Mouse (Mus musculus): ENCODE data around the gene Mrpl24. TPM values are rescaled to one million over a fixed set of nuclear protein-coding genes. Genes with fewer than 3 reads are reported as not detected.

The Mrpl24 gene
- polyA plus RNA-seq, 1 experiment from 2014 or later: 71.3 TPM

DNA sequence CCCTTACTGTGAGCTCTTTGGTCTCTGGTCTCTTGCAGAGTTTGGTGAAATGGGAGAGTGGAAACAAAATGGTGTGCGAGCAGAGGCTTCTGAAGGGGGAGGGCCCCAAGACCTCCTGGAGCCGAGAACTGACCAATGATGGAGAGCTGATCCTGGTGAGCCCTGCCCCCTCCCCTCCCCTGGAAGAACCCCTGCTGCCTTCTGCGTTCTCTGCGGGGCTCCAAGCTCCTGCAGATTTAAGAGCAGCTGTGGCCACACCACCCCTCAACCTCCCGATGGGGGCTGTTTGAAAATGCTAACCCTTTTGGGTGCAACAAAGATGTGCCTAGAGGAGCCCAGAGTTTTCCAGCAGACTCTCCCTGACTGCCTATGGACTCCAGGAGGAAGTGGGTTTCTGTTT, 33.1 kb downstream of the Mrpl24 start:
- H3K27ac ChIP-seq: peak overlapping the region; percentile 84
- peak overlapping the region; percentile 60 for H3K4me3 ChIP-seq
- H3K9me3 ChIP-seq: no peaks in the 10 kb centered on the region
- DNase-seq (ENCODE audit: low spot score): peak; percentile 89
- H3K4me1 ChIP-seq: peaks cover 53% of the 10 kb centered on the region
- H3K36me3 ChIP-seq: 0 out of 2 replicates have a peak, but pooled peaks cover 5% of the 10 kb centered on the region
- peaks cover 52% of the 10 kb centered on the region for H3K27me3 ChIP-seq (ENCODE audit: insufficient read depth, poor library complexity, severe bottlenecking)
- WGBS: 0% methylated on average over 5 of the region's 5 CpGs

DNA sequence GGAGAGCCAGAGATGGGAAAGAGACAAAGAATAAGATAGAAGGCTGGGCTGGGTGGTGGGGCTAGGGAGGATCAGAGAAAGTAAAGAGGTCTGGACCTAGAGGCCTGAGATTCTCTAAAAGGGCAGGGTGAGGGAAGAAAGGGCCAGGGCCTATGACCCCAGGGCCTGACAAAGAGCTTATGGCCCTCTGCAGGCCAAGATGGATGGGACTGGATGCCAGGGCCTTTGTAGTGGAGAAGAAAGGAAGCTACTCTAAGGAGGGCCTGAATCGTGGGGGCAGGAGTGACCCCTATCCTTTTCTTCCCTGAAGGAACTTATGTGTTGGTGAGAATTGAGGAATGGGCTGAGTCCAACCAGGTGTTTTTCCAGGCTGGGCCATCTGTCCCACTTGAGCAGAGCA, 38.8 kb downstream of the Mrpl24 start:
- no peak for DNase-seq (ENCODE audit: low spot score)
- H3K27ac ChIP-seq: peak overlapping the region; percentile 72

DNA sequence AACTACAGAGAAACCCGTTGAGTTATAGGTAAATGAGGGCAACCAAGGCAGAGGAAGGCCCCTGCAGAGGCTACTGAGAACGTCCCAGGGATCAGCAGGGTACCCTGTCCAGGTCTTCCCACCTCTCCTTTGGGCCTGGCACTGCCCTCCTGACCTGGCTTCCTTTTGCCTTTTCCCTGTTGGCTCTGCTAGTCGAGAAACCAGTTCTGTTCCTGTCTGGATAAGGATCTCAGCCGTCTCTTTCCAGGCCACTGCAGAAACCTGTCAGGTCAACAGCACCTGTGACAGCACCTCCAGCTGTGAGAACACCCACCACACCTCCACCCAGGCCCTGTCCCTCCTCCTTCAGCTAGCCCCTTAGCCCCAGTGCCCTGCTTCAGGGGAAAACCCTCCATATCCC, 39.2 kb downstream of the Mrpl24 start:
- Histone ChIP-seq H3K4me3 (no peak overlapping the region), H3K27ac (peak overlapping the region; percentile 72), H3K36me3 (0 out of 2 replicates have a peak, but pooled peaks cover 5% of the 10 kb centered on the region), H3K4me1 (peaks cover 33% of the 10 kb centered on the region), H3K9me3 (no peaks in the 10 kb centered on the region), H3K27me3 (ENCODE audit: insufficient read depth, poor library complexity, severe bottlenecking) (peaks cover 10% of the 10 kb centered on the region; the same call in 1 of the 2 replicates)
- no peak for DNase-seq (ENCODE audit: low spot score)
- 15% methylated on average over 4 of the region's 4 CpGs for WGBS

More for the DNA sequence above, 38.8 kb downstream of the Mrpl24 start:
- H3K9me3 ChIP-seq: no peaks in the 10 kb centered on the region
- H3K36me3 ChIP-seq: 0 out of 2 replicates have a peak, but pooled peaks cover 5% of the 10 kb centered on the region
- H3K27me3 ChIP-seq (ENCODE audit: insufficient read depth, poor library complexity, severe bottlenecking): peaks cover 10% of the 10 kb centered on the region; the same call in 1 of the 2 replicates
- peaks cover 36% of the 10 kb centered on the region for H3K4me1 ChIP-seq
- H3K4me3 ChIP-seq: no peak overlapping the region
- WGBS: 18% methylated on average over 1 of the region's 1 CpGs

DNA sequence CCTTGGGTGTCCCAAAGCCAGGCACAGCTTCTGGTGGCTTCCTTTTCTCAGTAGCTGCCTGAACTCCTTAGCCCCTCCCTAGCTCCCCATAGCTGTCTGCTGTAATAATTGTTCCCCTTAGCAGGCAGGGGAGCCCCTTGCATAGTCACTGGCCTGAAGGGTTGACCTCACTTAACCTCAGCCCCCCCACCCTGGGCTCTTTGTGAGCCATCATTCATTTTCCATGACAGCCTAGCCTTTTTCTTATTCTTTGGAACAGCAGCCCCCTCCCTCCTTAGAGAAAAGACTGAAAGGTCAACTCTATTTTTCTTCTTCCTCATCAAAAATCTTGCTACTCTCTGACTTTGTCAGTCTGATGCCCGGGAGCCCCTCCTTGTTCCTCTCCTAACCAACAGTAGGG, 39.7 kb downstream of the Mrpl24 start:
- 0 out of 2 replicates have a peak, but pooled peaks cover 5% of the 10 kb centered on the region for H3K36me3 ChIP-seq
- H3K9me3 ChIP-seq: no peaks in the 10 kb centered on the region
- peaks cover 10% of the 10 kb centered on the region; the same call in 1 of the 2 replicates for H3K27me3 ChIP-seq (ENCODE audit: insufficient read depth, poor library complexity, severe bottlenecking)
- H3K4me1 ChIP-seq: peaks cover 33% of the 10 kb centered on the region
- H3K4me3 ChIP-seq: no peak overlapping the region
- H3K27ac ChIP-seq: peak overlapping the region; percentile 72
- no peak for DNase-seq (ENCODE audit: low spot score)
- WGBS: 58% methylated on average over 1 of the region's 1 CpGs

DNA sequence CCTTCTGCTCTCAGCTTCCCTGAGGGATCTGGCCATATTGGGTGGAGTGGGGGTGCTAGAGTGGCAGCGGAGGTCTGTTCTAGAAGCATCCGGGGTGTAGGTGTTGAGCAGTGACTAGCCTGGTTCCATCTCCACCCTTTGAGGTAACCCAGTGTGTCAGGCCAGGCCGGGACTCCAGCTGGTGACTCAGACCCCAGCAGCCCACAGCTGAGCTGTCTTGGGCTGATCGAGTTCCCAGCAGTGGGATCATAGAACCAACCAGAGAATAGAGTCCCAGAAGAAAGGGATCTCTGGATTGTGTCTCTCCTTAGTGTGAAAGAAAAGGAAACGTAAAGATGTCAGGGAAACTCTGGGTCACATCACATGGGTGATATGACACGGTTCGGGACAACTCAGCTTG, 40.1 kb downstream of the Mrpl24 start:
- WGBS: 54% methylated on average over 7 of the region's 7 CpGs
- Histone ChIP-seq H3K9me3 (no peaks in the 10 kb centered on the region), H3K27me3 (ENCODE audit: insufficient read depth, poor library complexity, severe bottlenecking) (peaks cover 10% of the 10 kb centered on the region; the same call in 1 of the 2 replicates), H3K4me1 (peaks cover 33% of the 10 kb centered on the region), H3K36me3 (0 out of 2 replicates have a peak, but pooled peaks cover 2% of the 10 kb centered on the region), H3K4me3 (no peak overlapping the region), H3K27ac (peak overlapping the region; percentile 93; the same call in 1 of the 2 replicates)
- DNase-seq (ENCODE audit: low spot score): peak; percentile 73

DNA sequence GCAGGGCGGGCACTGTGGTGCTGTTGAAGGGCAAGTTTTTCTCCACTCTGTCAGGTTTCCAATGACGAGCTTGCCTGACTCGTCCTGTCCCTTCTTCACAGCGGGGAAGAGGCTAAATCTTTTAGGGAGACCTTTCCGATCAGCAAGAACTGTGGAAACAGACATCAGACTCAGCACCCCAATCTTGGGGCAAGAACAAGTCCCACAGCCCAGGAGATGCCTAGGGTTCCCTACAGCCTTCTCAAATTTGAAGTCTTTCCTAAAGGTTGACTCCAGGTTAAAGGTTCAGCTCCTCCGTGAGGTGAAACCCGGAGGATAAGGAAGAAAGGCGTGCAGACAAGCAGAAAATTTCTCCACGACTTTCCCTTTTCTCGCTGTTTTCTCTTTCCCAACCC, 40.9 kb downstream of the Mrpl24 start:
- peak; percentile 74 for DNase-seq (ENCODE audit: low spot score)
- Histone ChIP-seq H3K27me3 (ENCODE audit: insufficient read depth, poor library complexity, severe bottlenecking) (peaks cover 10% of the 10 kb centered on the region; the same call in 1 of the 2 replicates), H3K36me3 (no peaks in the 10 kb centered on the region), H3K27ac (peak overlapping the region; percentile 93), H3K4me3 (peak overlapping the region; percentile 65), H3K4me1 (peaks cover 33% of the 10 kb centered on the region), H3K9me3 (no peaks in the 10 kb centered on the region)
- WGBS: 6% methylated on average over 10 of the region's 10 CpGs

DNA sequence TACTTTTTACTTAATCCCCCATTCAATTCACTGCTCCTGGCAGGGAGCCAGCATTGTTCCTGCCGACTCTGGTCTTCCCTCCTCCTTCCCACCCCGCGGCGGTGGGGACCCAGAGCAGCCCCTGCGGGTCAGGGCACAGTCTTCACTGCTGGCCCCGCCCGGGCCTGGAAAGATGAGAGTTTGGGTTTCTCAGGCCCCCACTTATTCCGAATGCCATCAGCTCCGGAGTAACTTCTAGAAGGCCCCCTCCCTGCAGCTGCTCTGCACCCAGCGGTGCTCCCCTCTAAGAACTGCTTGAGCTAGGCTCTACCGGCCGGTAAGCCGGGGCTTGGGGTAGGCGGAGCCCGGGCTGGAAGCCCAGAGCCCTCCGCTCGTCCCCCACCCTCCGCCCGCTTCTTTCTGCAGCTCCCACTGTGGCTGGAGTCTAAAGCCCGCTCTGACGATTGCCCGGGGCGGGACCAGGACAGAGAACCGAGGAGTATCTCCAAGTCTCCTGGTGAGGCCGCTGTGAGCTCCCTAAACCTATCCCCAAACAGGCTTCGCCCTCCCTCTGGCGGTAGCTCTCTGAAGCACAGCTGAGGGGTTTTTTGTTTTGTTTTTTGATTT, 41.4 kb downstream of the Mrpl24 start:
- H3K4me3 ChIP-seq: peak overlapping the region; percentile 65
- peak overlapping the region; percentile 93 for H3K27ac ChIP-seq
- peaks cover 33% of the 10 kb centered on the region for H3K4me1 ChIP-seq
- peaks cover 10% of the 10 kb centered on the region; the same call in 1 of the 2 replicates for H3K27me3 ChIP-seq (ENCODE audit: insufficient read depth, poor library complexity, severe bottlenecking)
- DNase-seq (ENCODE audit: low spot score): peak; percentile 98
- H3K9me3 ChIP-seq: no peaks in the 10 kb centered on the region
- under 1% methylated on average over 27 of the region's 27 CpGs for WGBS
- H3K36me3 ChIP-seq: no peaks in the 10 kb centered on the region

DNA sequence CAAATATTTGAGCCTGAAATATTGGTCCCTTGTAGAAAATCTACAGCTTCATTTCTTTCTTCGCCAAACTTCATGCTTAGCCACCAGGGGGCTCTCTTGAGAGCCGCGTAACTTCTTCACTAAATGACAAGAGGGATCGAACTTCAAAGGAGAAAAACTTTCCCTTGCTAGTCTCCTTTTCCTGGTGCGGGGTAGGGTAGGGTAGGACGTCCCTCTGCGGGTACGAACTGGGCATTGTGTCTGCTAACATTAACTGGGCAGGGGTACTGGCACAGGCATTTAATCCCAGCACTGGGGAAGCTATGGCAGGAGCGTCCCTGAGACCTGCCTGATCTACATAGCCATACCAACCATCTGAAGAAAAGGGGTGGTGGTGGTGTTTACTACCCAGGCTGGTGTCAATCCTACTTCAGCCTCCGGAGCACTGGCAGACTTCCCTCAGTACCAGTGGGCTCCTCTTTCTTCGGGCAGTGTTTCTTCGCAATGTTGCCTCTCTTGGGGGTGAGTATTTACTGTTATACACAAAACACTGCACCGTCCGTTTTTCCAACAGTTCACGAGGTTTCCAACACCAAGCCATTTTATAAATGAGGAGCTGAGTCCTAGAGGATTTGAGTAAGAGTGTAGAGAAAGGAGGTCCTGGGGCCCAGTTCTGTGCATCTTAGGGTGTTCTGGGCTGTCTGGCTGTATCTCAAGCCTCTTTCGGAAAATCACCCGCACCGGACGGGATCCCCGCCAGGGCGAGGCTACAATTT, 51.1 kb downstream of the Mrpl24 start:
- WGBS: 1% methylated on average over 21 of the region's 21 CpGs
- H3K4me1 ChIP-seq: peaks cover 47% of the 10 kb centered on the region
- peak overlapping the region; percentile 71 for H3K4me3 ChIP-seq
- DNase-seq (ENCODE audit: low spot score): peak; percentile 83
- peak overlapping the region; percentile 91 for H3K27ac ChIP-seq
- H3K27me3 ChIP-seq (ENCODE audit: insufficient read depth, poor library complexity, severe bottlenecking): peaks cover 28% of the 10 kb centered on the region
- no peaks in the 10 kb centered on the region for H3K9me3 ChIP-seq
- peaks cover 9% of the 10 kb centered on the region for H3K36me3 ChIP-seq

DNA sequence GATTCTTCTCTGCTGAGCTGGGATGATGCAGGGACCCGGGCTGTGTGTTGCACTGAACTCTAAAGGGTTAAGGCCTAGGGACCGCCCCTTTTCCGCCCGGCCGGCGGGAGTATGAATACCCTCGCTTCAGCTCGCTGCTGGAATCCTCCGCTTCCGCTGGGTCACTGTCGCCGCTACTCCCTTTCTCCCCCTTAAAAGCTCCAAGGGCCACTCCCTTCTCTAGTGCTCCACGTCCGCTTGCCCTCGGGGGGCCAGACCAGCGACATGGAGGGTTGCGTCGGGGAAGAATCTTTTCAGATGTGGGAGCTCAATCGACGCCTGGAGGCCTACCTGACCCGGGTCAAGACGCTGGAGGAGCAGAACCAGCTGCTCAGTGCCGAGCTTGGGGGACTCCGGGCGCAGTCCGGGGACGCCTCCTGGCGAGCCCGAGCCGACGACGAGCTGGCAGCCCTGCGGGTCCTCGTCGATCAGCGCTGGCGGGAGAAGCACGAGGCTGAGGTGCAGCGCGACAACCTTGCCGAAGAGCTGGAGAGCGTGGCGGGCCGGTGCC, 51.7 kb downstream of the Mrpl24 start, which contains the start of gene Nes:
TSS of gene Nes (plus strand) at position 140 of the 550 bp plus-strand sequence.
- H3K27ac ChIP-seq: peak within 1 kb of the TSS; percentile 91
- H3K36me3 ChIP-seq: peaks cover 15% of the 10 kb centered on the region
- under 1% methylated on average over 44 of the region's 44 CpGs for WGBS
- peaks cover 47% of the 10 kb centered on the region for H3K4me1 ChIP-seq
- DNase-seq (ENCODE audit: low spot score): peak; percentile 93
- H3K9me3 ChIP-seq: no peaks in the 10 kb centered on the region
- H3K4me3 ChIP-seq: peak within 1 kb of the TSS; percentile 71
- H3K27me3 ChIP-seq (ENCODE audit: insufficient read depth, poor library complexity, severe bottlenecking): peaks cover 28% of the 10 kb centered on the region

DNA sequence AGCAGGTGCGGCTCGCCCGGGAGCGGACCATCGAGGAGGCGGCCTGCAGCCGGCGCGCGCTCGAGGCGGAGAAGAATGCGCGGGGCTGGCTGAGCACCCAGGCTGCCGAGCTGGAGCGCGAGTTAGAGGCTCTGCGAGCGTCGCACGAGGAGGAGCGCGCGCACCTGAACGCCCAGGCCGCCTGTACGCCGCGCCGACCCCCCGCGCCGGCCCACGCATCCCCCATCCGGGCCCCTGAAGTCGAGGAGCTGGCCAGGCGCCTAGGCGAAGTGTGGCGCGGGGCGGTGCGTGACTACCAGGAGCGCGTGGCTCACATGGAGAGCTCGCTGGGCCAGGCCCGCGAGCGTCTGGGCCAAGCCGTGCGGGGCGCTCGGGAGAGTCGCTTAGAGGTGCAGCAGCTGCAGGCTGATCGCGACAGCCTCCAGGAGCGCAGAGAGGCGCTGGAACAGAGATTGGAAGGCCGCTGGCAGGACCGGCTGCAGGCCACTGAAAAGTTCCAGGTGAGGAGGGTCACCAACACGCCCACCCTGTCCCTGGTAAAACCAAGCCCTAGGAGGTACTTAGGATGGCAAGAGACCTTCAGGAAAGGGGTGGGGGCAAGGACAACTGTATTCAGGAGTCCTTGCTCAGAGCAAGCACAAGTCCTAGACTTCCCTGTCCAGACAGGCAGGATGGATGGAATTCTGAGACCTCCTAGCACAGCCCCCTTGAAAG, 52.3 kb downstream of the Mrpl24 start:
- Histone ChIP-seq H3K36me3 (peaks cover 22% of the 10 kb centered on the region), H3K4me1 (peaks cover 47% of the 10 kb centered on the region), H3K27me3 (ENCODE audit: insufficient read depth, poor library complexity, severe bottlenecking) (peaks cover 28% of the 10 kb centered on the region), H3K27ac (peak overlapping the region; percentile 91), H3K9me3 (no peaks in the 10 kb centered on the region), H3K4me3 (peak overlapping the region; percentile 71)
- under 1% methylated on average over 60 of the region's 60 CpGs for WGBS
- no peak for DNase-seq (ENCODE audit: low spot score)

DNA sequence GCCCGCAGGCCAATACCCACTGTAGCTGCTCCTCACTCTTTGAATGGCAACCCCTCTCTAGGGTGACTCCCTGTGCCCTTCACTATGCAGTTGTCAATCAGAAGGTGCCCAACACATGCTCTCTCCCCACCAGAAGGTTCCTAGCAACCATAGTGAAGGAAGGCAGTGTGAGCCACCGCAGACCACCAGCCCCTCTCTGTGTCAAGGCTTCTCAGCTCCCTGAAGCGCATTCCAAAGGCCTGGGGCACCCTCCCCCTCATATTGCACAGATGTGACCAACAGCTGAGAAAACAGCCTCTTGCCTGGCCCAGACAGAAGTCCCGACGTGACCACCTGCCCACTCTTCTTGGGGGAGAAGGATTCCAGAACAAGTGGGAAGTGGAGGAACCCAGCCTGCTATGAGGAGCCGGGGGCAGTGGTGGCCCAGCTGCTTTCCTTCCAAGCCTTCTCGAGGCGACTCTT, 52.9 kb downstream of the Mrpl24 start:
- 16% methylated on average over 8 of the region's 8 CpGs for WGBS
- DNase-seq (ENCODE audit: low spot score): no peak
- Histone ChIP-seq H3K27me3 (ENCODE audit: insufficient read depth, poor library complexity, severe bottlenecking) (peaks cover 28% of the 10 kb centered on the region), H3K4me3 (peak overlapping the region; percentile 71), H3K27ac (peak overlapping the region; percentile 91), H3K9me3 (no peaks in the 10 kb centered on the region), H3K36me3 (peaks cover 27% of the 10 kb centered on the region), H3K4me1 (peaks cover 47% of the 10 kb centered on the region)

DNA sequence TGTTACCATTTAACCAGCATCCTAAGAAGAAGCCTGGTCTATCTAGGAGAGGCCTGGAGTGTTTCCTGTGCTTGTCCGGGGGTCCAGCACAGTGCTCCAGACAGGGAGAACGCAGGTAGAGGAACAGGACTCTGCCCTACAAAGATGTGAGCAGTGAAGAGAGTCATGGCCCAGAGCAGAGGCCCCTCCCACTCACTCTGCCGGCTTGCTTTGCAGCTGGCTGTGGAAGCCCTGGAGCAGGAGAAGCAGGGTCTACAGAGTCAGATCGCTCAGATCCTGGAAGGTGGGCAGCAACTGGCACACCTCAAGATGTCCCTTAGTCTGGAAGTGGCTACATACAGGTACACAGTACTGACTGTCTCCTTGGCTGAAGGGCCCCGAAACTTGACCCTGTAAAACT, 53.5 kb downstream of the Mrpl24 start:
- peak overlapping the region; percentile 71 for H3K4me3 ChIP-seq
- no peaks in the 10 kb centered on the region for H3K9me3 ChIP-seq
- H3K27me3 ChIP-seq (ENCODE audit: insufficient read depth, poor library complexity, severe bottlenecking): peaks cover 26% of the 10 kb centered on the region
- DNase-seq (ENCODE audit: low spot score): no peak
- peaks cover 48% of the 10 kb centered on the region for H3K4me1 ChIP-seq
- no peak overlapping the region for H3K27ac ChIP-seq
- peaks cover 33% of the 10 kb centered on the region for H3K36me3 ChIP-seq
- 24% methylated on average over 5 of the region's 5 CpGs for WGBS
